Mouse (Mus musculus): ENCODE data around the gene Pih1d2. TPM values are rescaled to one million over a fixed set of nuclear protein-coding genes. Genes with fewer than 3 reads are reported as not detected.
A peak's percentile ranks its signal among the peaks of the same experiment; 100 is the strongest.
"Not testable (repeated sequence)": the region's sequence is repeated elsewhere in the genome, so short reads cannot be mapped to it uniquely, and the experiment has no call there.

The Pih1d2 gene
- polyA plus RNA-seq, 1 experiment from 2014 or later, result 0.34 TPM

GRCm38 (mm10) chr9:50602055-50602845 lies 14.9 kb upstream of the Pih1d2 start:
- 72% methylated on average over 7 of the region's 7 CpGs for WGBS (ENCODE audit: missing documents)
- H3K79me2 ChIP-seq (ENCODE audit: inconsistent target), result peaks cover 67% of the 10 kb centered on the region
- peaks cover 40% of the 10 kb centered on the region for H3K36me3 ChIP-seq (ENCODE audit: inconsistent target)
- peak overlapping the region; percentile 98 for H3K4me3 ChIP-seq (ENCODE audit: inconsistent target)
- peak overlapping the region; percentile 71; the same call in 1 of the 2 replicates for H3K27ac ChIP-seq

DNA sequence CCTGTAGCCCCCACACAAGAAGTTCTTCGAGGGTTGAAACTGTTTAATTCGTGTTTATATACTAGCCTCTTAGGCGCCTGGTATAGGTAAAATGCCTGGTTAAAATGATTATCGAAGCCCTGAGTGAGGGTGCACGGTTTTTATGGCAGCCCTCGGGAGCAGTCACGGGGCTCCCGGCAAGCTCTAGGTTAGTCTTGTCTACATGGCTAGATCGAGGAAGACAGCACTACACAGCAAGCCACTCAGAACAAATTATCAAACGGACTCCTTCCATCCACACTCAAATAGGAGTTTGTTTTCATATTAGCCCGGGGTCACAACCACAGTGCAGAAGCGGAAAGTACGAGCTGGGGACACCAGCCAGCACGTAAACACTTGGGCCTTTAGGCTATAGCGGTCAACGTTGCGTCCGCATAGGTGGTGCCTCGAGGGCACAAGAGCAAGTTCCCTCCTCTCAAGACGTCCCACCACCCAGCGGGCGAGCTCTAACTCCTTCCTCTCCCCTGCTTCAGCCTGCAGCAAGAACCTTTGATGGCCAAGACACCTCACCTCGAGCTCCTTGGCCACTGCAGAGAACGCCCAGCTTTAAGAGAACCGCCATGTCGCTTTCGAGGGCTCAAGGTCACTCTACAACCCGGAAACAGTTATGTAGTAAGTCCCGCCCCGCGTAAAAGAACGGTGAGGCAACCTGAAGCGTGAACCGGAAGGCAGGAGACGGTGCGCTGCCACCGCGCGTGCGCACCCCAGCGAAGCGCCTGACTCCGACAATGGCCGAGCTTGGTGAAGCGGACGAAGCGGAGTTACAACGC lies 13.7 kb upstream of the Pih1d2 start, which contains the start of the genes Sdhd and Timm8b:
Gene Sdhd, minus strand, starts transcription at position 624 of the 809 bp plus-strand sequence.
Gene Timm8b, plus strand, starts transcription at position 722 of the 809 bp plus-strand sequence.
- Histone ChIP-seq H3K4me3 (ENCODE audit: inconsistent target) (peak within 1 kb of the TSS; percentile 98), H3K27ac (peak within 1 kb of the TSS; percentile 71), H3K79me2 (ENCODE audit: inconsistent target) (peaks cover 67% of the 10 kb centered on the region), H3K36me3 (ENCODE audit: inconsistent target) (peaks cover 40% of the 10 kb centered on the region)
- WGBS (ENCODE audit: missing documents), result 1% methylated on average over 48 of the region's 48 CpGs

- H3K4me3 ChIP-seq (ENCODE audit: inconsistent target), result peak overlapping the region; percentile 98
- WGBS (ENCODE audit: missing documents), result 3% methylated on average over 22 of the region's 24 CpGs
- peaks cover 40% of the 10 kb centered on the region for H3K36me3 ChIP-seq (ENCODE audit: inconsistent target)
- peaks cover 65% of the 10 kb centered on the region for H3K79me2 ChIP-seq (ENCODE audit: inconsistent target)
- peak overlapping the region; percentile 71 for H3K27ac ChIP-seq
Observed at GRCm38 (mm10) chr9:50603998-50604324, 13.2 kb upstream of the Pih1d2 start.

GRCm38 (mm10) chr9:50604338-50604737 lies 12.8 kb upstream of the Pih1d2 start:
- Histone ChIP-seq H3K36me3 (ENCODE audit: inconsistent target) (peaks cover 40% of the 10 kb centered on the region), H3K27ac (peak overlapping the region; percentile 71), H3K4me3 (ENCODE audit: inconsistent target) (peak overlapping the region; percentile 98), H3K79me2 (ENCODE audit: inconsistent target) (peaks cover 61% of the 10 kb centered on the region)
- 3% methylated on average over 6 of the region's 6 CpGs for WGBS (ENCODE audit: missing documents)

DNA sequence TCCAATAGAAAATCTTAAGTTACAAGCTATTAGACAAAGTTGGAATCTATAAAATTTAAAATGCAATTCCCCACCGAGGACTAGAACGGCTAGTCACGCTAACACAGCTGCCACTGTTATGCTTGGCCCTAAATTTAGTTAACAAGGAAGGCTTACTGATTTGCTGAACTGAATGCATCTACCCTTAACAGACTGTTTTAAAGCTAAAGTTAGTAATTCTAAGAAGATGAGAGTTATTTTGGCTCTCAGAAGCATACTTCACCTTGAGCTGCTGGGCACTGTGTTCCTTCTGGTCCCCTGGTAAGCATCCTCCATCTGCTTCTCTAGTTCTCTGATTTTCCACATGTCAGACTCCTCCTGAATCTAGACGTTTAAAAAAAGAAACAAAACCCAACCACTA lies 5.0 kb upstream of the Pih1d2 start:
- peaks cover 53% of the 10 kb centered on the region for H3K79me2 ChIP-seq (ENCODE audit: inconsistent target)
- H3K4me3 ChIP-seq (ENCODE audit: inconsistent target), result no peak overlapping the region
- 90% methylated on average over 4 of the region's 4 CpGs for WGBS (ENCODE audit: missing documents)
- H3K36me3 ChIP-seq (ENCODE audit: inconsistent target), result peaks cover 65% of the 10 kb centered on the region
- H3K27ac ChIP-seq, result no peak overlapping the region

- 45% methylated on average over 10 of the region's 11 CpGs for WGBS (ENCODE audit: missing documents)
- Histone ChIP-seq H3K79me2 (ENCODE audit: inconsistent target) (peaks cover 44% of the 10 kb centered on the region), H3K27ac (no peak overlapping the region), H3K36me3 (ENCODE audit: inconsistent target) (peaks cover 26% of the 10 kb centered on the region), H3K4me3 (ENCODE audit: inconsistent target) (peak overlapping the region; percentile 76)
Observed at GRCm38 (mm10) chr9:50616161-50616560, 960 bp upstream of the Pih1d2 start.

DNA sequence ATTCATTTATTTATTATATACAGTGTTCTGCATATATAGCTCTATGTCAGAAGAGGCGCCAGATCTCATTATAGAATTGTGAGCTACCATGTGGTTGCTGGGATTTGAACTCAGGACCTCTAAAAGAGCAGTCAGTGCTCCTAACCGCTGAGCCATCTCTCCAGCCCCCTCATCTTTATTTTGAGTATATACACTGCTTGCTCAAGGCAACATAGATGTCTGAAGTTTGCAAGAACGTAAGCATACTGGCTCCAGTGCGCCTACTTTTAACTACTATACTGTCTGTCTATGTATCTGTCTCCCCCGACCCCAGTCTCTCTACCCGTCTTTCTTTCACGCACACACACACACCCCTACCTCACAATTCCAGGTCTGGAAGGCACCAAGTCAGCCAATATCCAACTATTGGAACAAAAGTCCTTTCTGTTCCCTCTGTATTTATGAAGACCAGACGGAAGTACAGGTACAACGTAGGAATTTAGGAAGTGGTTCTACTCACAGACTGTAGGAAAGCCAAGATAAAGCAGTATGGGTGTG lies 741 bp downstream of the Pih1d2 start:
- no peak overlapping the region for H3K27ac ChIP-seq
- WGBS (ENCODE audit: missing documents), result 62% methylated on average over 9 of the region's 9 CpGs
- H3K4me3 ChIP-seq (ENCODE audit: inconsistent target), result peak overlapping the region; percentile 76
- peaks cover 14% of the 10 kb centered on the region; the same call in 1 of the 2 replicates for H3K36me3 ChIP-seq (ENCODE audit: inconsistent target)
- peaks cover 38% of the 10 kb centered on the region for H3K79me2 ChIP-seq (ENCODE audit: inconsistent target)

DNA sequence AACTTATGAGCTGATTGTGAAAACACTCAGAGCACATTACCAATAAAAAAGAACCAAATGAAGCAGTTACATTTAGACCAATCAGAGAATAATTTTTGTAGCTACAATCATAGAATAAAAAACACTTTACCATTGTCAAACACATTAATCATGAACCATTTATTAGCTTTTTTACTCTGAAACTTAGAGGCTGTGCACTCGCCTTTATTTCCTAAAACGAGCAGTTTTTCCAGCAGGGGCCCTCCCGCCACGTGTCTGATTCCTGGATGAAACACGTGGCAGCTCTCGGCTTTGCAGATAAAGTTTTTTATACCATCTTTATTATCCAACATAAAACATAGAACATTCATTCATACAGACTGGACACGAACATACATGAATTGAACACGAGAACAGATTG lies 13.8 kb downstream of the Pih1d2 start:
- not testable (repeated sequence) for H3K79me2 ChIP-seq (ENCODE audit: inconsistent target); H3K27ac ChIP-seq; H3K4me3 ChIP-seq (ENCODE audit: inconsistent target); H3K36me3 ChIP-seq (ENCODE audit: inconsistent target)
- WGBS (ENCODE audit: missing documents), result no CpG with 5 or more reads among the region's 8 CpGs

DNA sequence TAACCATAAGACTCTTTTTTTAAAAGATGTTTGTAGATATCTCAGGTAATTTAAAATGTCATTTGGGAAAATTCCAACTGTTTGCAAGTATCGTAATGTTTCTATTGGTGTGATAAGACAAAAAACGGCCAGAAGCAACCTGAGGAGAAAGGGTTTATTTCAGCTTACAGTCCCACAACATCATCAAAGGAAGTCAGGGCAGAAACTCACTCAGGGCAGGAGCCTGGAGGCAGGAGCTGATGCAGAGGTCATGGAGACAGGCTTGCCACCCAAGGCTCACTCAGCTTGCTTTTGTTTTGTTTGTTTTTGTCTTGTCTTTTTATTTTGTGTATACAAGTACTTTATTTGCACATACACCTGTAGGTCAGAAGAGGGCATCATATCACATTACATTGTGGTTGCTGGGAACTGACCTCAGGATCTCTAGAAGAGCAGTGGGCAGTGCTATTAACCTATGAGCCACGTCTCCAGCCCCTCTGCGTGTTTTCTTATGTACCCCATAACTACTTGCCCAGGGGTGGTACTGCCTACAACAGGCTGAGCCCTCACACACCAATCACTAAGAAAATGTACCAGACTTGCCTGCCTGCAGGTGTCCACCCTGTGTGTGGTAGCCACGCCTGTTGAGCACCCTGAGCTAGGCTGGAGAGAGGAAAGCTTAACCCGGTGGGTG lies 15.0 kb downstream of the Pih1d2 start:
- no peak overlapping the region for H3K27ac ChIP-seq
- 87% methylated on average over 6 of the region's 6 CpGs for WGBS (ENCODE audit: missing documents)
- H3K79me2 ChIP-seq (ENCODE audit: inconsistent target), result no peaks in the 10 kb centered on the region
- peaks cover 17% of the 10 kb centered on the region for H3K36me3 ChIP-seq (ENCODE audit: inconsistent target)
- no peak overlapping the region for H3K4me3 ChIP-seq (ENCODE audit: inconsistent target)

- Histone ChIP-seq H3K36me3 (ENCODE audit: inconsistent target) (peaks cover 24% of the 10 kb centered on the region), H3K4me3 (ENCODE audit: inconsistent target) (no peak overlapping the region), H3K79me2 (ENCODE audit: inconsistent target) (no peaks in the 10 kb centered on the region), H3K27ac (no peak overlapping the region)
- WGBS (ENCODE audit: missing documents), result 78% methylated on average over 2 of the region's 2 CpGs
Observed at GRCm38 (mm10) chr9:50633059-50633458, 15.9 kb downstream of the Pih1d2 start.

GRCm38 (mm10) chr9:50634270-50634669 lies 17.1 kb downstream of the Pih1d2 start:
- Histone ChIP-seq H3K27ac (no peak overlapping the region), H3K79me2 (ENCODE audit: inconsistent target) (no peaks in the 10 kb centered on the region), H3K36me3 (ENCODE audit: inconsistent target) (peaks cover 34% of the 10 kb centered on the region), H3K4me3 (ENCODE audit: inconsistent target) (no peak overlapping the region)
- 95% methylated on average over 11 of the region's 11 CpGs for WGBS (ENCODE audit: missing documents)

GRCm38 (mm10) chr9:50646826-50647370 lies 29.8 kb downstream of the Pih1d2 start:
- Histone ChIP-seq H3K79me2 (ENCODE audit: inconsistent target) (no peaks in the 10 kb centered on the region), H3K4me3 (ENCODE audit: inconsistent target) (no peak overlapping the region), H3K27ac (no peak overlapping the region), H3K36me3 (ENCODE audit: inconsistent target) (peaks cover 90% of the 10 kb centered on the region)
- WGBS (ENCODE audit: missing documents), result 93% methylated on average over 10 of the region's 10 CpGs

DNA sequence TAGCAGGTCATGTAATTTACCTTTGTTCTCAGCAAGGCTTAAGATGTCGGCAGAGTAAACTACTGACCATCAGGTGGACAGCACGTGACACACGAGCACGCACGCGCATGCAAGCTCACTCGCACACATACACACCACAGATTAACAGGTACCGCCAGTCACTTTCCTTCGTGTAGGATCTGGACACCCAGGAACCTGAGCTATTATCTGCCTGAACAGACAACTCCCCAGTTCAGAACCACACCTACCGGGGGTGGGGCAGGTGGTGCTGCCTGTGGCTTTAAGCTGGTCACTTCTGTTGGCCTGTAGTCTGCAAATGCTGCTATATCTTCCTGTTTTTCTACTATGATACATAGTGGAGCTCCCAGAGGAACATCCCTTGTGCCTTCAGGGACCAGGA lies 33.4 kb downstream of the Pih1d2 start:
- peaks cover 72% of the 10 kb centered on the region; the same call in 1 of the 2 replicates for H3K36me3 ChIP-seq (ENCODE audit: inconsistent target)
- no peak overlapping the region for H3K27ac ChIP-seq
- H3K4me3 ChIP-seq (ENCODE audit: inconsistent target), result no peak overlapping the region
- WGBS (ENCODE audit: missing documents), result 93% methylated on average over 10 of the region's 10 CpGs
- H3K79me2 ChIP-seq (ENCODE audit: inconsistent target), result no peaks in the 10 kb centered on the region

GRCm38 (mm10) chr9:50658391-50658790 lies 41.3 kb downstream of the Pih1d2 start:
- Histone ChIP-seq H3K27ac (no peak overlapping the region), H3K4me3 (ENCODE audit: inconsistent target) (peak overlapping the region; percentile 84), H3K79me2 (ENCODE audit: inconsistent target) (peaks cover 8% of the 10 kb centered on the region; the same call in 1 of the 2 replicates), H3K36me3 (ENCODE audit: inconsistent target) (peaks cover 2% of the 10 kb centered on the region; the same call in 1 of the 2 replicates)
- WGBS (ENCODE audit: missing documents), result 25% methylated on average over 5 of the region's 5 CpGs

All from macrophage (primary cell).